8 mouse cellular contexts compared by ENCODE assay signal in the genomic region with DNA sequence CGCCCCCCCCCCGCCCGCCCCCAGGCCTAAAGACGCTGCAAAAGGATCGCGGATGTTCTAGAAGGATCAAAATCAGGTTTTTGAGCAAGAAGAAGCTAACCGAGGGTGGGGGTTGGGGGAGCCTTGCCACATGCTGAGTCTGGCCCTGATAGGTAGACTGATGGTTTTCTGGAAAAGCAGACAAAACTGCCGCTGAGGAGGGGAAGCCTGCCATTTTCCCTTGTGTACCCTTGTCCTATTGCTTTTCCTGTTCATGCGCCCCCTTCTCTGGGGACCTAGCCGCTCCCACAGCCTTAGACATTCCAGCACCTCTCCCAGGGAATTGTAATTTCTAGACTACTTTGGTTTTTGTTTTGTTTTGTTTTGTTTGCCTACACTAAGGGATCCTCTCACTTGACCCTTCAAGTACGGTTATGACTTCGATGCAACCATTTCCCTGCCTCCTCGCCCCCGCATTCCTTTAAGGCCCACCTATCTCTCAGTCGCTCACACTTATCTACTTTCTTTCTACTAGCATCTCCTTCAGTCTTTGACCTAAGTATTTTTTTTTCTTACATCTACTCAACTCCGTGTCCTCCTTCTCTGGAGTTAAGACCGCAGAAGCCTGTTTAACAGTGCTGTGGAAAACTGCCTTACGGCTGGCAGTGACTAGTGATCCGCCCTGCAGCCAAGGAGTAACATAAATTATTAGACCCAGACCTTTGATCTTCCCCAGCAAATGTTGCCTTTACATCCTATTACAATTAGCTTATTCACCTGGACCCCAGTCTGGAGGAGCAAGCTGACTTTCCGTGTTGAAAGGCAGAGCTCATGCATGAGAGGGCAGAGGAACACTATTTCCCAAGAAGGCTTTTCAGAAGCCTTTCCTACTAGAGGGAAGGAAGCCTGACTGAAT. TPM values are rescaled to one million over a fixed set of nuclear protein-coding genes. Genes with fewer than 3 reads are reported as not detected.
DNase-seq lines count a peak whose midpoint lies in the region; ATAC-seq and TF ChIP-seq lines count a peak whose summit lies in the region.

No protein-coding gene starts in this region.

- peaks cover 6% of the 10 kb centered on the region for H3K36me3 ChIP-seq in C2C12 (ENCODE audit: control insufficient read depth, insufficient read depth)
- H3K36me3 ChIP-seq in embryonic facial prominence, embryonic 14.5 days (ENCODE audit: control insufficient read depth, insufficient read depth, low read length) = no peaks in the 10 kb centered on the region
- H3K36me3 ChIP-seq in hindbrain, embryonic 16.5 days (ENCODE audit: control insufficient read depth, insufficient read depth, low read length) = no peaks in the 10 kb centered on the region
- no peaks in the 10 kb centered on the region for H3K36me3 ChIP-seq in lung, embryonic 16.5 days (ENCODE audit: control insufficient read depth, insufficient read depth, low read length)

- H3K4me2 ChIP-seq in embryonic facial prominence, embryonic 14.5 days (ENCODE audit: low read depth, low read length) = peak overlapping the region; percentile 80
- H3K4me2 ChIP-seq in hindbrain, embryonic 16.5 days (ENCODE audit: low read length) = peak overlapping the region; percentile 98
- peak overlapping the region; percentile 80 for H3K4me2 ChIP-seq in lung, embryonic 16.5 days (ENCODE audit: low read depth, low read length)

- H3K79me3 ChIP-seq in C2C12 (ENCODE audit: low read depth) = peaks cover 36% of the 10 kb centered on the region

- peak overlapping the region; percentile 89 for H3K4me3 ChIP-seq in C2C12 (ENCODE audit: insufficient read depth, poor library complexity, severe bottlenecking)
- H3K4me3 ChIP-seq in embryonic facial prominence, embryonic 14.5 days (ENCODE audit: low read depth, low read length) = peak overlapping the region; percentile 86
- H3K4me3 ChIP-seq in hindbrain, embryonic 16.5 days (ENCODE audit: low read length) = peak overlapping the region; percentile 74
- H3K4me3 ChIP-seq in lung, embryonic 16.5 days (ENCODE audit: low read length) = peak overlapping the region; percentile 74

- no peak for ATAC-seq in embryonic facial prominence, embryonic 14.5 days (ENCODE audit: low read depth)
- peak; percentile 1; the same call in 1 of the 2 replicates for ATAC-seq in hindbrain, embryonic 16.5 days
- ATAC-seq in lung, embryonic 16.5 days (ENCODE audit: low read depth) = no peak

- peaks cover 24% of the 10 kb centered on the region for H3K4me1 ChIP-seq in embryonic facial prominence, embryonic 14.5 days (ENCODE audit: control insufficient read depth, insufficient read depth, low read length)
- peaks cover under 1% of the 10 kb centered on the region; the same call in 1 of the 2 replicates for H3K4me1 ChIP-seq in hindbrain, embryonic 16.5 days (ENCODE audit: control insufficient read depth, insufficient read depth, low read depth, low read length)
- peaks cover 12% of the 10 kb centered on the region for H3K4me1 ChIP-seq in lung, embryonic 16.5 days (replicated peaks; ENCODE audit: control insufficient read depth, insufficient read depth, low read length)

- peak overlapping the region; percentile 95 for H3K27ac ChIP-seq in embryonic facial prominence, embryonic 14.5 days (replicated peaks; ENCODE audit: low read depth, low read length)
- H3K27ac ChIP-seq in hindbrain, embryonic 16.5 days (ENCODE audit: low read depth, low read length) = peak overlapping the region; percentile 59; the same call in 1 of the 2 replicates
- H3K27ac ChIP-seq in lung, embryonic 16.5 days (ENCODE audit: low read length) = peak overlapping the region; percentile 91

- no peaks in the 10 kb centered on the region for H3K9me3 ChIP-seq in embryonic facial prominence, embryonic 14.5 days (ENCODE audit: control insufficient read depth, low read length)
- H3K9me3 ChIP-seq in hindbrain, embryonic 16.5 days (ENCODE audit: control insufficient read depth, low read length) = no peaks in the 10 kb centered on the region
- no peaks in the 10 kb centered on the region for H3K9me3 ChIP-seq in lung, embryonic 16.5 days (ENCODE audit: control insufficient read depth, low read length)

- H3K9ac ChIP-seq in embryonic facial prominence, embryonic 14.5 days (ENCODE audit: low read depth, low read length) = peak overlapping the region; percentile 90
- H3K9ac ChIP-seq in hindbrain, embryonic 16.5 days (ENCODE audit: low read depth, low read length) = peak overlapping the region; percentile 77
- H3K9ac ChIP-seq in lung, embryonic 16.5 days (ENCODE audit: low read length) = peak overlapping the region; percentile 76

- peaks cover 51% of the 10 kb centered on the region for H3K79me2 ChIP-seq in C2C12 (ENCODE audit: control insufficient read depth, insufficient read depth)

- H3K27me3 ChIP-seq in C2C12 (ENCODE audit: control insufficient read depth, insufficient read depth, insufficient read length) = no peaks in the 10 kb centered on the region
- H3K27me3 ChIP-seq in embryonic facial prominence, embryonic 14.5 days (replicated peaks; ENCODE audit: control insufficient read depth, insufficient read depth, low read length) = no peaks in the 10 kb centered on the region
- no peaks in the 10 kb centered on the region for H3K27me3 ChIP-seq in hindbrain, embryonic 16.5 days (replicated peaks; ENCODE audit: control insufficient read depth, insufficient read depth, low read length)
- H3K27me3 ChIP-seq in lung, embryonic 16.5 days (ENCODE audit: control insufficient read depth, insufficient read depth, low read depth, low read length) = no peaks in the 10 kb centered on the region

- no peak overlapping the region for H3ac ChIP-seq in C2C12 (ENCODE audit: control insufficient read depth, insufficient read length, low read depth)

- TF ChIP-seq CTCF in C2C12 (IDR thresholded peaks at IDR 0.05; ENCODE audit: control insufficient read depth, insufficient read depth, insufficient read length) = no peak

- 27% methylated on average over 20 of the region's 20 CpGs for WGBS in embryonic facial prominence, embryonic 14.5 days
- 37% methylated on average over 20 of the region's 20 CpGs for WGBS in hindbrain, embryonic 16.5 days
- WGBS in lung, embryonic 16.5 days = 17% methylated on average over 20 of the region's 20 CpGs

- DNase-seq in cerebellum, adult 11 months = peak; percentile 11
- no peak for DNase-seq in cerebellum, adult 8-10 months
- no peak for DNase-seq in embryonic facial prominence, embryonic 14.5 days (ENCODE audit: low spot score)
- DNase-seq in ovary, adult 18-20 months (ENCODE audit: low spot score) = no peak
- DNase-seq in right cerebral cortex, adult 2 months (ENCODE audit: low spot score in 2 of 2) = no peak

TF ChIP-seq in C2C12, 6 proteins besides CTCF, POLR2A, EP300 and RAD21:
- TF ChIP-seq MYOG (IDR thresholded peaks at IDR 0.05; ENCODE audit: control insufficient read depth, extremely low read depth, insufficient read length) = no peak
- no peak for TF ChIP-seq MYOD1 (IDR thresholded peaks at IDR 0.05; ENCODE audit: control insufficient read depth, insufficient read length, low read depth)
- no peak for TF ChIP-seq FOSL1 (IDR thresholded peaks at IDR 0.05; ENCODE audit: insufficient read depth, low read length, poor library complexity, severe bottlenecking)
- no peak for TF ChIP-seq CEBPB (IDR thresholded peaks at IDR 0.05; ENCODE audit: low read depth)
- TF ChIP-seq USF1 (IDR thresholded peaks at IDR 0.05; ENCODE audit: low read depth) = no peak
- no peak for TF ChIP-seq MAX (IDR thresholded peaks at IDR 0.05)
TF ChIP-seq in C2C12: peak in this region for 0.

RNA-seq across cellular contexts. Expression of gene 1810062G17Rik, which starts 0.8 kb away (rescaled TPM):
- polyA plus RNA-seq in C2C12 (2012; fragmentation: generic; extraction: Trizol) = 0.33 TPM
- polyA plus RNA-seq in embryonic facial prominence, embryonic 14.5 days (2014; fragmentation: Nextera tagmentation; extraction: Ambion mirVana) = 2.0 and 2.8 TPM in 2 replicates
- 0.29 and 0.41 TPM in 2 replicates for polyA plus RNA-seq in hindbrain, embryonic 16.5 days (2015; fragmentation: Nextera tagmentation; extraction: Ambion mirVana)
- 3.6 and 3.9 TPM in 2 replicates for polyA plus RNA-seq in lung, embryonic 16.5 days (2015; fragmentation: Nextera tagmentation; extraction: Ambion mirVana)

RNA-seq across cellular contexts. Expression of gene Anxa5, which starts 0.8 kb away (rescaled TPM):
- polyA plus RNA-seq in C2C12 (2012; fragmentation: generic; extraction: Trizol) = 441 TPM
- 458 and 477 TPM in 2 replicates for polyA plus RNA-seq in embryonic facial prominence, embryonic 14.5 days (2014; fragmentation: Nextera tagmentation; extraction: Ambion mirVana)
- 74.7 and 94.7 TPM in 2 replicates for polyA plus RNA-seq in hindbrain, embryonic 16.5 days (2015; fragmentation: Nextera tagmentation; extraction: Ambion mirVana)
- 424 and 464 TPM in 2 replicates for polyA plus RNA-seq in lung, embryonic 16.5 days (2015; fragmentation: Nextera tagmentation; extraction: Ambion mirVana)

RNA-seq across cellular contexts. Expression of gene Gm11549, which starts 45.1 kb away (rescaled TPM):
- polyA plus RNA-seq in C2C12 (2012; fragmentation: generic; extraction: Trizol) = not detected
- polyA plus RNA-seq in embryonic facial prominence, embryonic 14.5 days (2014; fragmentation: Nextera tagmentation; extraction: Ambion mirVana) = 0.33 and 0.73 TPM in 2 replicates
- polyA plus RNA-seq in hindbrain, embryonic 16.5 days (2015; fragmentation: Nextera tagmentation; extraction: Ambion mirVana) = 0.47 and 0.75 TPM in 2 replicates
- polyA plus RNA-seq in lung, embryonic 16.5 days (2015; fragmentation: Nextera tagmentation; extraction: Ambion mirVana) = 0.09 and 0.16 TPM in 2 replicates
